Mouse (Mus musculus) spleen, embryonic (tissue): Measurements from ENCODE around the gene Lamtor1.

Source experiments
- CTCF ChIA-PET: fragments of 350-600 bp; sonication (Branson Sonifier 250); formaldehyde crosslinking; loops from one replicate; lab custom pipeline; 2022; lab: Charles Lee

Lamtor1 gene

GRCm38 (mm10) chr7:101954163-101954562, 48.5 kb downstream of the Lamtor1 start:
- CTCF ChIA-PET, result no interaction called here

DNA sequence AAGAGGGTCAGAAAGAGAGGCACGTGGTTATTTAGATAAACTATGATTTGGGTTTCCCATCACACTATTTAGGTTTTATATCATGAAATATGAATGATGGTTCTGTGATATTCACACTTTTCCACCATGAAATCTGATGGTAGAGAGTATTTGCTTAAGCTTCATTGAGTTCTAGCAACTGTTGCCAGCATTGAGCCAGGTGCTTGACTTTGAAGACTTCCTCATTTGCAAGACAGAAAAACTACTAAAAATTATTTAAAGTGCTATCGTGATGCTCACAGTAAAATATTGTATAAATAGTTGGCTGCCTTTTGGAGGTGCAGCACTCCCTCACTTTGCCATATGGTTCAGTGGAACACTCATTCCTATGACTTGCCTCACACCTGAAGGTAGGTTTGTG, 49.6 kb downstream of the Lamtor1 start:
- CTCF ChIA-PET, result no interaction called here

DNA sequence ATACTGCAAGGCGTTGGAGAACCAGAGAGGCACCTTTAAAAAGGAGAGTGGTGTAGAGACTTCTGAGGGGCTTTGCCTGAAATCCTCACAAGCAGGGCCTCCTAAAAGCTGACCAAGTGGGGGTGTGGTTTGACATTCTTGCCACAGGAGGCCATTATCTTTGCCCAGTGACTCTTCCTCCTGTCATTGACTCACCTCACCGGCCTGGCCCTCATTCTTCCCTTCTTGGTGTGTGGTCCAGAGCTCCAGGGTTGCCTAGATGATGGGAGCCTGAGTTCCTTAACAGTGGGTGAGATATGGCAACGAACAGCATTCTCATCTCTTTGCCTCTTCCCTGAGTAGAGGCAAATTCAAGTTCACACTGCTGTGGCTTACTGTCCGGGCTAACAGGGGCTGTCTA, 50.2 kb downstream of the Lamtor1 start:
- CTCF ChIA-PET, result no interaction called here

DNA sequence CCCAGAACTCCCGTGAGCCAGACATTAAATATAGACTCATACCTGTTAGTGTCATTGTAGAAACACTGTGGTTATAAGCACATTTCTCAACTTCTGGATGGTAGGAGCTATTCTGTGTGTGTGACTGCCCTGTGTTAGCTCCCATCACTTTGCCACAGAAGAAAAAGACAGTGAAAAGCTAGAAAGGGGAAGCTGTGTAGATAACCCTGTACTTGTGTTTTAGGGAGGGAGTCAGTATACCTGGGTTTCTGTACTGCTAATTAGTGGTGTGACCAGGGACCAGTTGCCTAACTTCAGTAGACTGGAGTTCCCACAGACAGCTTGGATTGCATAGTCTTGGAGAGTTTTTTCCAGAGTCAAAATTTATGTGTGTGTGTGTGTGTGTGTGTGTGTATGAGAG, 50.8 kb downstream of the Lamtor1 start:
- CTCF ChIA-PET, result no interaction called here

- CTCF ChIA-PET, result no interaction called here
These were observed 51.2 kb downstream of the Lamtor1 start for GRCm38 (mm10) chr7:101956911-101957310.

GRCm38 (mm10) chr7:101962829-101963228, 57.1 kb downstream of the Lamtor1 start:
- CTCF ChIA-PET, result no interaction called here

GRCm38 (mm10) chr7:101963621-101964020, 57.9 kb downstream of the Lamtor1 start:
- CTCF ChIA-PET, result no interaction called here

DNA sequence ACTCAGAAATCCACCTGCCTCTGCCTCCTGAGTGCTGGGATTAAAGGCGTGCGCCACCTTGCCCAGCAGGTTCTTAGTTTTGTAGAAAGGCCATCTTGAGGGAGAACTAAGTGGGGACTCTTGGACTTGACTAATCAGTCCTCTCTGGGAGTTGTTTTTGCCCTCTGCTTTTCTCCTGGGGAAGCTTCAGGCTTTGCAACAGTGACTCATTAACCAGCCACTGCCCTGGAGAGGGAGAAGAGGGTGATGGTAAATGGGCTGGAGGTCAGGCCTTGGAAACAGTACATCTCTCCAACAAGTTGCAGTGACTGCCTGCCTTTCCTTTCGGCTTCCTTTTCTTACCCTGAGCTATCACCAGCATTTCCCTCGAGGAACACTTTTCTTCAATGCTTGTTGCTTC, 58.8 kb downstream of the Lamtor1 start:
- CTCF ChIA-PET, result no interaction called here

GRCm38 (mm10) chr7:101965606-101966005, 59.9 kb downstream of the Lamtor1 start:
- CTCF ChIA-PET, result no interaction called here

- CTCF ChIA-PET, result interaction anchor here (0.6 kb wide), 1 partner anchor 100 kb away, joined by 4 read pairs; no protein-coding TSS in a partner anchor
These were observed 61.6 kb downstream of the Lamtor1 start for GRCm38 (mm10) chr7:101967256-101967655.

GRCm38 (mm10) chr7:101968751-101969150, 63.0 kb downstream of the Lamtor1 start:
- CTCF ChIA-PET, result interaction anchor here (0.5 to 0.6 kb wide), 3 partner anchors 111 to 483 kb away, joined by 3 to 11 read pairs (median 5); no protein-coding TSS in a partner anchor

DNA sequence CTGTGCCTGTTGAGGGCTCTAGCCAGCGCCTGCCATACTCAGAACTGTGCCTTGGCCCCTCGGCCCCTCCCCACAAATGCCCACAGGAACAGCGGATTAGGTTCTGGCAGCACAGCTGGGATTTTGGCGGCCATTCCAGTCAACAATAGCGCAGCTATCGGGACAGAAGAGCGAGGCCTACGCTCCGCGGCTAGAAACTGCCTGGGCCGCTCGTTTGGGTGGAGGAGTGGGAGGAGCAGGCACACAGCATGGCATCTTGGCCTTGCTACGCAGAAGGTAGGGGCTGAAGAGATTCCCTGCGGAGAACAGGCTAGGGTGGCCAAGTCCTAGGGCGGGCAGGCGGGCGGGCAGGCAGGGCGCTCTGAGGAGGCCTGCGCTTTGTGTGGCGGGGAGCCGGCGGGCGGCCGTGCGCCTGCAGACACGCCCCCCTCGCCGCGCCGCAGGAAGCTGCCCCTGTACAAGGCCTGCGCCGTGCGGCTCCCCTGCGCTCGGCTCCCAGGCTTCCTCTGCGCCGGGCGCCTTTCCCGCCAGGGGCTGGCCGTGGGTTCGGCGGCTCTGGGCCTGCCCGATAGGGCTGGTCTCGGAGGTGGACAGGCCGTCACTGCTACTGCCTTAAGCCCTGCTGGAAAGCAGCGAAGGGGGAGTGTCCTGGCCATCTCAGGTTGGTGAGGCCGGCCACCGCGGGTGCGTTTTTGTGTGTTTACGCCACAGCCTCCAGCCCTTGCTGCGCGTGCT, 64.2 kb downstream of the Lamtor1 start:
- CTCF ChIA-PET, result no interaction called here

DNA sequence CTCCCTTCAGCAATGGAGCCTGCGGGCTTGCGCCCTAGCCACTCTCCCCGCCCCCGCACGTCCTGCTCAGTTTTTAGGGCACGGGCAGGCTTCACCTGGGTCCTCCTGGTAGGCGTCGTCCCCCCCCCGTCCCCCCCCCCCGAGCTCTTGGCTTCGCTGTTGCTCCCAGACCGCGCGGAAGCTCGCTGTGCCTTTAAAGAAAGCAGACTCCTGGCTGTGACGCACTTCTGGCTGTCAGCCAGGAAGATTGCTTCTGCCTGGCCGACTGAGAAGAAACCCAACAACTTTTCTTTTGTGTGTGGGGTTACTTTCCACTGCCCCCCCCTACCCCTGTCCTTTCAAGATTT, 64.7 kb downstream of the Lamtor1 start:
- CTCF ChIA-PET, result interaction anchor here (0.6 kb wide), 1 partner anchor 132 kb away, joined by 4 read pairs; the partner anchor contains the start of gene Inppl1

GRCm38 (mm10) chr7:101970821-101971461, 65.2 kb downstream of the Lamtor1 start:
- CTCF ChIA-PET, result interaction anchor here (0.5 to 1.6 kb wide), 3 partner anchors 19 to 133 kb away, joined by 4 to 21 read pairs (median 4); partner anchors contain the start of gene Inppl1

- CTCF ChIA-PET, result interaction anchor here (0.5 to 1.6 kb wide), 2 partner anchors 20 to 52 kb away, joined by 4 to 21 read pairs; no protein-coding TSS in a partner anchor
These were observed 66.0 kb downstream of the Lamtor1 start for GRCm38 (mm10) chr7:101971721-101972120.

GRCm38 (mm10) chr7:101973730-101974129, 68.0 kb downstream of the Lamtor1 start:
- CTCF ChIA-PET, result no interaction called here

- CTCF ChIA-PET, result no interaction called here
These were observed 68.8 kb downstream of the Lamtor1 start for GRCm38 (mm10) chr7:101974505-101974904.
